Mouse (Mus musculus): ENCODE results near the gene Nr4a1. TPM values are rescaled to one million over a fixed set of nuclear protein-coding genes. Genes with fewer than 3 reads are reported as not detected.

The Nr4a1 gene
- polyA plus RNA-seq, 1 experiment from 2014 or later = 5.0 TPM

GRCm38 (mm10) chr15:101256463-101257206, 2.6 kb downstream of the Nr4a1 start:
- no peaks in the 10 kb centered on the region for H3K4me1 ChIP-seq (ENCODE audit: control insufficient read depth, insufficient read depth, low read length)
- H3K27ac ChIP-seq (ENCODE audit: low read depth, low read length) = no peak overlapping the region
- no peak overlapping the region for H3K4me3 ChIP-seq (ENCODE audit: low read length)
- no peak overlapping the region for H3K9ac ChIP-seq (ENCODE audit: low read depth, low read length)
- no peaks in the 10 kb centered on the region for H3K9me3 ChIP-seq (ENCODE audit: control insufficient read depth, low read length)
- H3K27me3 ChIP-seq (ENCODE audit: control insufficient read depth, insufficient read depth, low read length) = no peaks in the 10 kb centered on the region
- ATAC-seq (ENCODE audit: low FRiP score, low TSS enrichment) = no peak
- no peaks in the 10 kb centered on the region for H3K36me3 ChIP-seq (ENCODE audit: control insufficient read depth, insufficient read depth, low read length)
- no peak overlapping the region for H3K4me2 ChIP-seq (replicated peaks; ENCODE audit: low read depth, low read length)
- 73% methylated on average over 14 of the region's 14 CpGs for WGBS

GRCm38 (mm10) chr15:101258420-101258819, 4.4 kb downstream of the Nr4a1 start:
- Histone ChIP-seq H3K9ac (ENCODE audit: low read depth, low read length) (no peak overlapping the region), H3K9me3 (ENCODE audit: control insufficient read depth, low read length) (no peaks in the 10 kb centered on the region), H3K4me1 (ENCODE audit: control insufficient read depth, insufficient read depth, low read length) (no peaks in the 10 kb centered on the region; the same call in 1 of the 2 replicates), H3K27me3 (ENCODE audit: control insufficient read depth, insufficient read depth, low read length) (no peaks in the 10 kb centered on the region), H3K4me2 (replicated peaks; ENCODE audit: low read depth, low read length) (no peak overlapping the region), H3K27ac (ENCODE audit: low read depth, low read length) (no peak overlapping the region), H3K36me3 (ENCODE audit: control insufficient read depth, insufficient read depth, low read length) (no peaks in the 10 kb centered on the region), H3K4me3 (ENCODE audit: low read length) (no peak overlapping the region)
- 90% methylated on average over 11 of the region's 11 CpGs for WGBS
- no peak for ATAC-seq (ENCODE audit: low FRiP score, low TSS enrichment)

GRCm38 (mm10) chr15:101259922-101260321, 5.9 kb downstream of the Nr4a1 start:
- Histone ChIP-seq H3K4me1 (ENCODE audit: control insufficient read depth, insufficient read depth, low read length) (no peaks in the 10 kb centered on the region; the same call in 1 of the 2 replicates), H3K27ac (ENCODE audit: low read depth, low read length) (no peak overlapping the region), H3K27me3 (ENCODE audit: control insufficient read depth, insufficient read depth, low read length) (no peaks in the 10 kb centered on the region), H3K9me3 (ENCODE audit: control insufficient read depth, low read length) (no peaks in the 10 kb centered on the region), H3K4me3 (ENCODE audit: low read length) (no peak overlapping the region), H3K9ac (ENCODE audit: low read depth, low read length) (no peak overlapping the region), H3K4me2 (replicated peaks; ENCODE audit: low read depth, low read length) (no peak overlapping the region), H3K36me3 (ENCODE audit: control insufficient read depth, insufficient read depth, low read length) (no peaks in the 10 kb centered on the region)
- no peak for ATAC-seq (ENCODE audit: low FRiP score, low TSS enrichment)
- WGBS = 84% methylated on average over 3 of the region's 3 CpGs

- Histone ChIP-seq H3K9me3 (ENCODE audit: control insufficient read depth, low read length) (no peaks in the 10 kb centered on the region), H3K27me3 (ENCODE audit: control insufficient read depth, insufficient read depth, low read length) (no peaks in the 10 kb centered on the region), H3K4me1 (ENCODE audit: control insufficient read depth, insufficient read depth, low read length) (no peaks in the 10 kb centered on the region; the same call in 1 of the 2 replicates), H3K4me2 (replicated peaks; ENCODE audit: low read depth, low read length) (no peak overlapping the region), H3K27ac (ENCODE audit: low read depth, low read length) (0 out of 2 replicates have a peak overlapping the region, but pooled peaks have one; percentile 6), H3K36me3 (ENCODE audit: control insufficient read depth, insufficient read depth, low read length) (no peaks in the 10 kb centered on the region), H3K9ac (ENCODE audit: low read depth, low read length) (no peak overlapping the region), H3K4me3 (ENCODE audit: low read length) (no peak overlapping the region)
- WGBS = 44% methylated on average over 10 of the region's 10 CpGs
- ATAC-seq (ENCODE audit: low FRiP score, low TSS enrichment) = no peak
Measured at GRCm38 (mm10) chr15:101260387-101260786, 6.3 kb downstream of the Nr4a1 start.

- H3K4me1 ChIP-seq (ENCODE audit: control insufficient read depth, insufficient read depth, low read length) = peaks cover 6% of the 10 kb centered on the region
- no peak overlapping the region for H3K4me2 ChIP-seq (replicated peaks; ENCODE audit: low read depth, low read length)
- no peak for ATAC-seq (ENCODE audit: low FRiP score, low TSS enrichment)
- H3K27ac ChIP-seq (ENCODE audit: low read depth, low read length) = peak overlapping the region; percentile 59; the same call in 1 of the 2 replicates
- H3K36me3 ChIP-seq (ENCODE audit: control insufficient read depth, insufficient read depth, low read length) = no peaks in the 10 kb centered on the region
- H3K9ac ChIP-seq (ENCODE audit: low read depth, low read length) = peak overlapping the region; percentile 18; the same call in 1 of the 2 replicates
- no peaks in the 10 kb centered on the region for H3K27me3 ChIP-seq (ENCODE audit: control insufficient read depth, insufficient read depth, low read length)
- no peaks in the 10 kb centered on the region for H3K9me3 ChIP-seq (ENCODE audit: control insufficient read depth, low read length)
- 72% methylated on average over 13 of the region's 13 CpGs for WGBS
- H3K4me3 ChIP-seq (ENCODE audit: low read length) = no peak overlapping the region
Measured at GRCm38 (mm10) chr15:101260874-101261622, 7.0 kb downstream of the Nr4a1 start.

- Histone ChIP-seq H3K9ac (ENCODE audit: low read depth, low read length) (no peak overlapping the region), H3K9me3 (ENCODE audit: control insufficient read depth, low read length) (no peaks in the 10 kb centered on the region), H3K4me2 (replicated peaks; ENCODE audit: low read depth, low read length) (no peak overlapping the region), H3K4me1 (ENCODE audit: control insufficient read depth, insufficient read depth, low read length) (peaks cover 8% of the 10 kb centered on the region), H3K27ac (ENCODE audit: low read depth, low read length) (no peak overlapping the region), H3K36me3 (ENCODE audit: control insufficient read depth, insufficient read depth, low read length) (no peaks in the 10 kb centered on the region), H3K4me3 (ENCODE audit: low read length) (no peak overlapping the region), H3K27me3 (ENCODE audit: control insufficient read depth, insufficient read depth, low read length) (no peaks in the 10 kb centered on the region)
- no peak for ATAC-seq (ENCODE audit: low FRiP score, low TSS enrichment)
- 54% methylated on average over 5 of the region's 5 CpGs for WGBS
Measured at GRCm38 (mm10) chr15:101262502-101262901, 8.4 kb downstream of the Nr4a1 start.

GRCm38 (mm10) chr15:101266132-101266963, 12.3 kb downstream of the Nr4a1 start:
- H3K4me2 ChIP-seq (replicated peaks; ENCODE audit: low read depth, low read length) = peak overlapping the region; percentile 86
- H3K27me3 ChIP-seq (ENCODE audit: control insufficient read depth, insufficient read depth, low read length) = 0 out of 2 replicates have a peak, but pooled peaks cover 3% of the 10 kb centered on the region
- peaks cover 8% of the 10 kb centered on the region for H3K4me1 ChIP-seq (ENCODE audit: control insufficient read depth, insufficient read depth, low read length)
- H3K4me3 ChIP-seq (ENCODE audit: low read length) = peak overlapping the region; percentile 55
- H3K9ac ChIP-seq (ENCODE audit: low read depth, low read length) = peak overlapping the region; percentile 54
- H3K36me3 ChIP-seq (ENCODE audit: control insufficient read depth, insufficient read depth, low read length) = peaks cover 8% of the 10 kb centered on the region
- 1% methylated on average over 56 of the region's 57 CpGs for WGBS
- ATAC-seq (ENCODE audit: low FRiP score, low TSS enrichment) = peak; percentile 88
- H3K9me3 ChIP-seq (ENCODE audit: control insufficient read depth, low read length) = no peaks in the 10 kb centered on the region
- H3K27ac ChIP-seq (ENCODE audit: low read depth, low read length) = no peak overlapping the region

- 0 out of 2 replicates have a peak overlapping the region, but pooled peaks have one; percentile 39 for H3K27ac ChIP-seq (ENCODE audit: low read depth, low read length)
- WGBS = 2% methylated on average over 25 of the region's 25 CpGs
- peaks cover 16% of the 10 kb centered on the region for H3K36me3 ChIP-seq (ENCODE audit: control insufficient read depth, insufficient read depth, low read length)
- H3K9me3 ChIP-seq (ENCODE audit: control insufficient read depth, low read length) = no peaks in the 10 kb centered on the region
- peak overlapping the region; percentile 54 for H3K9ac ChIP-seq (ENCODE audit: low read depth, low read length)
- peak; percentile 18; the same call in 1 of the 2 replicates for ATAC-seq (ENCODE audit: low FRiP score, low TSS enrichment)
- peak overlapping the region; percentile 86 for H3K4me2 ChIP-seq (replicated peaks; ENCODE audit: low read depth, low read length)
- 0 out of 2 replicates have a peak, but pooled peaks cover 3% of the 10 kb centered on the region for H3K27me3 ChIP-seq (ENCODE audit: control insufficient read depth, insufficient read depth, low read length)
- H3K4me3 ChIP-seq (ENCODE audit: low read length) = peak overlapping the region; percentile 55
- H3K4me1 ChIP-seq (ENCODE audit: control insufficient read depth, insufficient read depth, low read length) = peaks cover 8% of the 10 kb centered on the region
Measured at GRCm38 (mm10) chr15:101267053-101268032, 13.3 kb downstream of the Nr4a1 start.

Data from kidney, embryonic 14.5 days (tissue).